Mouse (Mus musculus) heart, postnatal 10 days (tissue): ENCODE results near the gene Adk. TPM values are rescaled to one million over a fixed set of nuclear protein-coding genes. Genes with fewer than 3 reads are reported as not detected.

ENCODE experiments used
- DNase-seq, 2 experiments: peaks; one replicate each; pipeline ENCODE4 v3.0.0; 2021
- intact Hi-C: fragments of 180-260 bp; cut with DNase I; formaldehyde crosslinking; loops from one replicate; pipeline ENCODE4 v1.15.1; 2025
- total RNA-seq, 2 experiments: library from RNA; stranded (reverse); gene quantifications; 2 replicates each; pipeline ENCODE4 v1.2.3; 2021

The Adk gene
- total RNA-seq, 2 experiments from 2014 or later = 157 to 165 TPM

- intact Hi-C loops = loop anchor here (1.0 to 5.0 kb wide), 5 partner anchors 360 to 607 kb away; no protein-coding TSS in a partner anchor
- DNase-seq = peak; percentile 74 to 81
Measured at GRCm38 (mm10) chr14:21136906-21137305, 84.5 kb downstream of the Adk start.

GRCm38 (mm10) chr14:21142603-21143002 lies 90.2 kb downstream of the Adk start:
- intact Hi-C loops = no loop called here
- DNase-seq = no peak

GRCm38 (mm10) chr14:21143406-21144115 lies 91.2 kb downstream of the Adk start:
- intact Hi-C loops = no loop called here
- peak; percentile 52 to 69 for DNase-seq

GRCm38 (mm10) chr14:21147171-21147570 lies 94.8 kb downstream of the Adk start:
- intact Hi-C loops = no loop called here
- no peak for DNase-seq

- intact Hi-C loops = no loop called here
Measured at GRCm38 (mm10) chr14:21150301-21150700, 97.9 kb downstream of the Adk start.

GRCm38 (mm10) chr14:21152055-21152454 lies 99.7 kb downstream of the Adk start:
- no peak for DNase-seq
- intact Hi-C loops = no loop called here

More at GRCm38 (mm10) chr14:21150301-21150700, 97.9 kb downstream of the Adk start:
- no peak for DNase-seq

- intact Hi-C loops = no loop called here
- no peak for DNase-seq
Measured at GRCm38 (mm10) chr14:21165706-21166105, 113.3 kb downstream of the Adk start.

GRCm38 (mm10) chr14:21166114-21166513 lies 113.7 kb downstream of the Adk start:
- DNase-seq = no peak
- intact Hi-C loops = no loop called here

- DNase-seq = no peak
- intact Hi-C loops = no loop called here
Measured at GRCm38 (mm10) chr14:21173973-21174745, 121.8 kb downstream of the Adk start.

- intact Hi-C loops = no loop called here
- DNase-seq = no peak
Measured at GRCm38 (mm10) chr14:21174804-21175203, 122.4 kb downstream of the Adk start.

- intact Hi-C loops = no loop called here
- no peak for DNase-seq
Measured at GRCm38 (mm10) chr14:21177781-21178180, 125.4 kb downstream of the Adk start.

GRCm38 (mm10) chr14:21178356-21178755 lies 126.0 kb downstream of the Adk start:
- no peak for DNase-seq
- intact Hi-C loops = no loop called here

GRCm38 (mm10) chr14:21181053-21181452 lies 128.7 kb downstream of the Adk start:
- no peak for DNase-seq
- intact Hi-C loops = no loop called here

- intact Hi-C loops = no loop called here
- DNase-seq = peak; percentile 12
Measured at GRCm38 (mm10) chr14:21191966-21192365, 139.6 kb downstream of the Adk start.

- DNase-seq = no peak
- intact Hi-C loops = no loop called here
Measured at GRCm38 (mm10) chr14:21192749-21193148, 140.4 kb downstream of the Adk start.

- intact Hi-C loops = no loop called here
Measured at GRCm38 (mm10) chr14:21194336-21194735, 142.0 kb downstream of the Adk start.

GRCm38 (mm10) chr14:21200850-21201249 lies 148.5 kb downstream of the Adk start:
- DNase-seq = no peak
- intact Hi-C loops = no loop called here

More at GRCm38 (mm10) chr14:21194336-21194735, 142.0 kb downstream of the Adk start:
- DNase-seq = no peak

- intact Hi-C loops = loop anchor here (5.0 kb wide), 1 partner anchor 171 kb away; no protein-coding TSS in a partner anchor
Measured at GRCm38 (mm10) chr14:21206472-21206871, 154.1 kb downstream of the Adk start.

GRCm38 (mm10) chr14:21221574-21222138 lies 169.3 kb downstream of the Adk start:
- intact Hi-C loops = no loop called here
- DNase-seq = no peak

More at GRCm38 (mm10) chr14:21206472-21206871, 154.1 kb downstream of the Adk start:
- no peak for DNase-seq

GRCm38 (mm10) chr14:21222206-21222605 lies 169.8 kb downstream of the Adk start:
- DNase-seq = no peak
- intact Hi-C loops = no loop called here

- intact Hi-C loops = no loop called here
- no peak for DNase-seq
Measured at GRCm38 (mm10) chr14:21223456-21223855, 171.1 kb downstream of the Adk start.
